Mouse (Mus musculus): ENCODE results near the gene Zer1.
"Not testable (repeated sequence)": the region's sequence is repeated elsewhere in the genome, so short reads cannot be mapped to it uniquely, and the experiment has no call there.

Zer1 gene

DNA sequence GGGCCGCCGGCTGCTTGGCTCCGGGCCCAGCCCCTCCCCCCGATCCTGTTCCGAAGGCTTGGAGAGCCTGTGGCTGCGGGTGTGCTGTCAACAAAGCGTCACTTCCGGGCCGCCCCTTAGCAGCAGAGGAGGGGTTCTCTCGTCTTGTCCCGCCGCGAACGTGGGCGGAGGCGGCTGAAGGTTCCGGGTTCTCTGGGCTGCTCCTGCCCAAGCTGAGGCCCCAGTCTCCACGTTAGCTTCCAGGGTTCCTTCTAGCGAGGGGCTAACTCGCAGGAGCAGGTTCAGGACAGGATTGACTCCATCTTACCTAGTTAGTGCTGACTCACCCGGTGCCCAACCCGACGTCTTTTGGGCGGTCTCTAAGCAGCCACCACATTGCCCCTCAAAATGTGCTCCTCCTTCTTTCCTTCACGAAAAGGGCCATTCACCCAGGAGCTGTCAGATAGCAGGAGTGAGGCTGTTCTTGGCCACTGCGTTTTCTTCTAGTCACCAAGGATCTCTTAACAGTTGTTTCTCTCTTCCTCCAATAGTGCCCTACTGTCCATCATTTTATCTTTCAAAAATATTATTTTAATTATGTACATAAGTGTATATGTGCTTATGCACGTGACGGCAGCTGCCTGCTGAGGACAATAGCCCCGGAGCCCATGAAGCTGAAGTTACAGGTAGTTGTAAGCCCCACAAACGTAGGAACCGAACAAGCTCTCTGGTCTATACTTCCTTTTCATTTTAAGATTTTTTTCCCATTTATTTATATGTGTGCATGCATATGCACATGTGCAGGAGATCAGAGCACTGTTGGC lies at the start of gene Zer1:
Zer1 (minus strand) TSS at position 114 of the 803 bp plus-strand sequence.
- in situ Hi-C loops (cut with MboI; ENCODE audit: low pct_unique_long_range_greater_than_20kb in 1 of 2, low sequenced_read_pairs in 2 of 2, unreplicated experiment in 1 of 2), result no loop called here

DNA sequence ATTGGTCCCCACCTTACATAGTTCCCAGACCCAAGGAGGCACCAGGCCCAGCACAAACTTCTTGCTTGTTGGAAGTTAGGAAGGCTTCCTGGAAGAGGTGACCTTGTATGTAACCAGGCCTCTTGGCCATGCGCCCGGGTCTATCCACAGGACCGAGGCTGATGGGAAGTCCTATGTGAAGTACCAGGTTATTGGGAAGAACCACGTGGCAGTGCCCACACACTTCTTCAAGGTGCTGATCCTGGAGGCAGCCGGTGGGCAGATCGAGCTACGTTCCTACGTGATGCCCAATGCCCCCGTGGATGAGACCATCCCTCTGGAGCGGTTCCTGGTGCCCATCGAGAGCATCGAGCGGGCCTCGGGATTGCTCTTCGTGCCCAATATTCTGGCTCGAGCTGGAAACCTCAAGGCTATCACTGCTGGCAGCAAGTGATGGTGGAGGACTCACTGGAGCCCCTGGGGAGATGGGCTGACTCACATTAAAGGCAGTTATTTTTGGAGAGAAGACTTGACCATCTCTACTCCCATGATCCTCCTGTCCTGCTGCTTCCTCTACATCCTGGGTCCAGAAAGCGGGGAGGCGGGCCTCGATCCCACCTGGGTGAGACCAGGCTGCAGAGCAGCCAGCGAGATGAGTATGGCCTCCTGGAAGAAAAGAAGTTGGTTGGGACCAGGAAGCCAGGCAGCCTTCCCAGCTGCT lies 49.3 kb upstream of the Zer1 start:
- in situ Hi-C loops (cut with MboI; ENCODE audit: low pct_unique_long_range_greater_than_20kb in 1 of 2, low sequenced_read_pairs in 2 of 2, unreplicated experiment in 1 of 2), result loop anchor here in 1 of 2 experiments (5.0 kb wide), 1 partner anchor 34 kb away; the partner anchor contains the start of gene Kyat1

DNA sequence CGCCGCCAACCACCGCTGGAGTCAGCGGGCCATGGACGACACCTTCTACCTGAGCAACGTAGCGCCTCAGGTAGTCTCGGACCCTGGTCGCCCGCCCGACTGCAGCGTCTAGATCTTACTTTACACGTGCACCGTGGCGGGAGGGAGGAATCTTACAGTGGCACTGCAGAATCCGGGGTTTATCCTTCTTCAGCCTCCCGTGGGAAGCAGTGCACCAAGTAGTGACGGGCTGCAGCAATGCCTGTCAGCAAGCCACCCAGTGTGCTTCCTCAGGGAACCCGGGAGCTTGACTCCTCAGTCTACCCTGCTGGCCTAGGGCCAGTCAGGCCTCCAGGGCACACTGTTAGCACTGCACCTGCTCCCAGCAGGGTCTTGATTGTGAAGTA lies 47.6 kb upstream of the Zer1 start:
- in situ Hi-C loops (cut with MboI; ENCODE audit: low pct_unique_long_range_greater_than_20kb in 1 of 2, low sequenced_read_pairs in 2 of 2, unreplicated experiment in 1 of 2), result loop anchor here in 1 of 2 experiments (5.0 kb wide), 1 partner anchor 35 kb away; the partner anchor contains the start of gene Kyat1

DNA sequence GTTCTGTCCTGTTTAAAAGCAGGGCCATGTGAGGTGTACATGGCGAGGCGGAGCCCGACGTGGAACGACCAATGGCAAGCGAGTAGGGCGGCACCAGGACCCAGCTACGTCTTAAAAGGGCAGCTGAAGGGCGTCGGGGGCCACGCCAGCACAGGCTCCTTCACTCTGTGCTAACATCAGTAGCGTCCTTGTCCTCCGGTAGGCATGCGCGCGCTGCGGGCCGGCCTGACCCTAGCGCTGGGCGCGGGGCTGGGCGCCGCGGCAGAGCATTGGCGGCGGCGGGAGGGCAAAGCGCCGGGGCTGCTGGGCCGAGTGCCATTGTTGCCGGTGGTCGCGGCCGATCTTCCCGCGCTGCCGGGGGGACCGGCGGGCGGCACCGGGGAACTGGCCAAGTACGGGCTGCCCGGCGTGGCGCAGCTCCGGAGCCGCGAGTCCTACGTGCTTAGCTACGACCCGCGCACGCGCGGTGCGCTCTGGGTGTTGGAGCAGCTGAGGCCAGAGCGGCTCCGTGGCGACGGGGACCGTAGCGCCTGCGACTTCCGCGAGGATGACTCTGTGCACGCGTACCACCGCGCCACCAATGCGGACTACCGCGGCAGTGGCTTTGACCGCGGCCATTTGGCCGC lies 47.1 kb upstream of the Zer1 start, which contains the start of gene Endog:
Endog (plus strand) TSS at position 123 of the 626 bp plus-strand sequence.
- in situ Hi-C loops (cut with MboI; ENCODE audit: low pct_unique_long_range_greater_than_20kb in 1 of 2, low sequenced_read_pairs in 2 of 2, unreplicated experiment in 1 of 2), result loop anchor here in 1 of 2 experiments (5.0 kb wide), 1 partner anchor 36 kb away; the partner anchor contains the start of gene Kyat1

DNA sequence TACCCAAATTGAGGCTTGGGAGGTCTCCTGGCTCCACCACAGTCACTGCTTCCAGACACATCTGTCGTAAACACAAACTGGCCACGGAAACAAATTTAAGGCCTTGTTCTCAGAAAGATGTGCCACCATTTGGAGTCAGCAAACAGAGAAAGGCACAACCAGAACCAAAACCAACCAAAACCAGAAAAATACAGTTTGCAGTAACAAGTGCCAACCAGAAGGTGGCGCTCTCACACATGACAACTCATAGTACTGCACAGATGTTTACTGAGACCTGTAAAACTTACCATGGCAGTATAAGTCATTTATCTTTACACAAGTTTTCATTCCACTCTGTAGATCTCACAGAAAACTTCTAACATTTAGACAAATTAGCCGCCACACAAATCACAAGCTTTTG lies 42.3 kb upstream of the Zer1 start:
- in situ Hi-C loops (cut with MboI; ENCODE audit: low pct_unique_long_range_greater_than_20kb in 1 of 2, low sequenced_read_pairs in 2 of 2, unreplicated experiment in 1 of 2), result no loop called here

DNA sequence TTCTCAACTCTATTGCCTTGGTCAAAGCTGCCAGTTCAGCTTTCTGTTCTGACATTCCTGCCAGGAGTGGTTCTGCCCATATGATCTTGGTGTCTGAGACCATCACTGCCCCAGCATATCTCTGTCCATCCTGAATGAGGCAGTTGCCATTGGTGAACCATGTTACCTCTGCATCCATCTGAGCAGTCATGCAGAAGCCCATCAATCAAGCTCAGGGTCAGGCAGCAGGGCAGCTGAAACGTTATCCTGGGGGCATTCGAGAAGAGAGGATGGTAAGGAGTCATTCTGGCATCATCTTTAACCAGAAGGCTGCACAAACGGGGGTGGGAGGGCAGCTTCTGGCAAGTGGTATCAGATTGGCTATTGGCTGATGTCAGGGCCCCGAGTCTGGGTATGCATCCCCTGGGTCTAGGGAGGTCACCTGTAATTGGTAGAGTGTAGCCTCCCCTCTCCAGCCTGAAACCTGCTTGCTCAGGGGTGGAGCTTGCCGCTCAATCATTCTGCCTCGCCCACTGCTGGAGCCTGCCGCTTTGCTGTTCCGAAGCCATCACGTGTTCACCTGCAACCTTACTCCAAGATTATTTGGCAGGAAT lies 40.1 kb upstream of the Zer1 start:
- in situ Hi-C loops (cut with MboI; ENCODE audit: low pct_unique_long_range_greater_than_20kb in 1 of 2, low sequenced_read_pairs in 2 of 2, unreplicated experiment in 1 of 2), result loop anchor here in 1 of 2 experiments (5.0 kb wide), 1 partner anchor 57 kb away; no protein-coding TSS in a partner anchor

DNA sequence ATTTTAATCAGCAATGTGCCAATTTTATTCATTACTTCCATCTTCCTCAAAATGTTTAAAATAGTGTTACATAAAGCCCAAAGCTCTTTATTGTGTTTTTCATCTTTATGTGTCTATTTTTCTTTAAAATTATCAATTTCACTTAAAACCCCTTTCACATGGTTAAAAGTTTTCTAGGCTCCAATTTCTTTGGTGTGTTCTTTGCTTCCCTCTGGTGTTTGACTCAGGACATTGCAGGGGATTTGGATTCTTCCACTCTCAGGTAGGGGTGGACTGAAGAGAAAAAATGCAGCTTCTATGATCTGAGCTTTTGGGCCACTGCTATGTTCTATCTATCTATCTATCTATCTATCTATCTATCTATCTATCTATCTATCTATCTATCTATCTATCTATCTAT lies 37.4 kb upstream of the Zer1 start:
- in situ Hi-C loops (cut with MboI; ENCODE audit: low pct_unique_long_range_greater_than_20kb in 1 of 2, low sequenced_read_pairs in 2 of 2, unreplicated experiment in 1 of 2), result loop anchor here in 1 of 2 experiments (5.0 kb wide), 1 partner anchor 55 kb away; no protein-coding TSS in a partner anchor

DNA sequence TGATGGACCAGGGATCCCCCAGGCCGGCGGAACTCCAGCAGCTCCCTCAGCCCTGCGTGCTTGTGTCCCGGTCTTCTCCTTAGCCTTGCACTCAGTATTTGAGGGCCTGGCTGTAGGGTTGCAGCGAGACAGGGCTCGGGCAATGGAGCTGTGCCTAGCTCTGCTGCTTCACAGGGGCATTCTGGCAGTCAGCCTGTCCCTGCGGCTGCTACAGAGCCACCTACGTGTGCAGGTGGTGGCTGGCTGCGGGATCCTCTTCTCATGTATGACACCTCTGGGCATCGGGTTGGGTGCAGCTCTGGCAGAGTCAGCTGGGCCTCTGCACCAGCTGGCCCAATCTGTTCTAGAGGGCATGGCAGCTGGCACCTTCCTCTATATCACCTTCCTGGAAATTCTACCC lies 35.5 kb upstream of the Zer1 start:
- in situ Hi-C loops (cut with MboI; ENCODE audit: low pct_unique_long_range_greater_than_20kb in 1 of 2, low sequenced_read_pairs in 2 of 2, unreplicated experiment in 1 of 2), result loop anchor here (5.0 kb wide), 1 partner anchor 53 kb away; no protein-coding TSS in a partner anchor

DNA sequence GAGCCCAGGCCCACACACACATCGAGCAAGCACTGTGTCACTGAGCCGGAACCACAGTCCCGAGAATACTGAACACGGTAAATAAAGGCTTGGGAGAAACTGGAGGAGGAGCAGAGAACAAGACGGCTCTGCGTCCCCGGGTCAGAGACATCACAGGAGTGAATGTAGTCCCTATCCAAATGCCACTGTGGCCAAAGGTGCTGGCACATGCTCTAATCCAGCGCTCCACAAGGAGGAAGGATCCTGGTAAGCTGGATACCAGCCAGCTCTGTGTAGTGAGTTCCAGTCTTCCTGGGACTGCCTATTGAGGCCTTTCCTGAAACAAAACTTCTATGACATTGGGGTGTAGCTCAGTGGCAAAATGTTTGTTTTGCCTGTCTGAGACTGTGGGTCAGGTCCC lies 28.2 kb upstream of the Zer1 start:
- in situ Hi-C loops (cut with MboI; ENCODE audit: low pct_unique_long_range_greater_than_20kb in 1 of 2, low sequenced_read_pairs in 2 of 2, unreplicated experiment in 1 of 2), result no loop called here

DNA sequence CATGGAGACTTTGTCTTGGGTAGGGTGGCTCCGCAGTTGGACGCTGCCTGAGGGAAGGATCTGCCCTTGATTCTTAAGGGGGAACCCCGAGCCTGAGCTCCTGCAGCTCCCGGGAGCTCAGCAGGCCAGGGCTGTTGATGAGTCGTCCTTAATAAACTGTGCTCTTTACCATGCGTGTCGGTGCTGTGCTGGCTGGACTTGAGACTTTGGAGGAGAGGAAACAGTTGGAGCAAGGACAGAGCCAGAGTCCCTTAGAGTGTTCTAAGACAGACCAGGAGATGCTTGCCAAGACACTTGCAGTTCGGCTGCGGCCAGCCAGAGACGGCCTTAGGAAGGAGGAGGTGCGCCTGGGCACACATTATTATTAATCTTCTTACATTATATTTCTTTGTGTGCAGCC lies 27.5 kb upstream of the Zer1 start:
- in situ Hi-C loops (cut with MboI; ENCODE audit: low pct_unique_long_range_greater_than_20kb in 1 of 2, low sequenced_read_pairs in 2 of 2, unreplicated experiment in 1 of 2), result no loop called here

DNA sequence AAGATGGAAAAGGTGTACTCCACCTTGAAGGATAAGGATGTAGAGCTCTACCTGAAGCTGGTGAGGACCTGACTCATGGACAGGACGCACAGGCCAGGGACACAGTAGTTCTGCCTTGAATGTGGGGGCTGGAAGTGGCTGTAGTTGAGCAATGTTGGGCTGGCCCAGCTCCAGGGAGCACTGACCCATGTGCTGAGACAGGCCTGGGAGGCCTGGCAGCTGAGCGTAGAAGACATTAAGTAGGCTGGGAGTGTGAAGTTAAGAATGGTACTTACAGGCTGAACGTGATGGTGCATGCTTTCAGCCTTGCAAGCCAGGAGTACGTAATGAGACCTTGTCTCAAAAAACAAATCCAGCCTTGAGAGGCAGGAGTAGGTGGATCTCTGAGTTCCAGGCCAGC lies 23.1 kb upstream of the Zer1 start:
- in situ Hi-C loops (cut with MboI; ENCODE audit: low pct_unique_long_range_greater_than_20kb in 1 of 2, low sequenced_read_pairs in 2 of 2, unreplicated experiment in 1 of 2), result no loop called here

DNA sequence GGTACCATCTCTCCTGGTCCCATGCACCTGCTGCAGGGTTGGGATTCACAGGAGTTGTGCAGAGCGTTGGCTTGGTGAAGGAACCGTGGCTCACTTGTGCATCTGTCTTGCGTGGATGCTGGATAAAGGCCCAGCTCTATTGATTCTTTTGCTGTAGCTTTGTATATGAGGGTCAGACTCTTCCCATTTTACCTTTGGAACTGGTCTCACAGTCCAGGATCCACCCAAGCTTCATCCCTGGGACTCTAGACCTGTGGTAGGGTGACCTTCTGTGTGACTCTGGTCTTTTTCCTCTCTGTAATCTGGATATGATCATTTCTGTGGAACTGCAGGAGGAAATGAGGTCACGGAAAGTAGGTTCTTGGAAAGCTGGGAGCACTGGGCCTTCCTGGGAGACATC lies 20.1 kb upstream of the Zer1 start:
- in situ Hi-C loops (cut with MboI; ENCODE audit: low pct_unique_long_range_greater_than_20kb in 1 of 2, low sequenced_read_pairs in 2 of 2, unreplicated experiment in 1 of 2), result no loop called here

DNA sequence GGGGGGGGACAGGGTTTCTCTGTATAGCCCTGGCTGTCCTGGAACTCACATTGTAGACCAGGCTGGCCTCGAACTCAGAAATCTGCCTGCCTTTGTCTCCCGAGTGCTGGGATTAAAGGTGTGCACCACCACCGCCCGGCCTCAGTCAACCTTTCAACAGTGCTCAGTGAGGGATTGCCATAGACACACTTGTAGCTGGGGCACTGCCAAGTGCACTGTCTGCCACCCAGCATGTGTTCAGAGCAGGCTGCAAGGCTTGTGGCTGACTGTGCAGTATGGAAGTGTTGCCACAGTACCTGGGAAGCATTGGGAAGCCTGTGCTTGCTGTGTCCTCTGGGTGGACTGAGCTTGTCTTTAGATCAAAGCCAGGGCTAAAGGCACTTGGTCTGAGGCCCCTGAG lies 15.6 kb upstream of the Zer1 start:
- in situ Hi-C loops (cut with MboI; ENCODE audit: low pct_unique_long_range_greater_than_20kb in 1 of 2, low sequenced_read_pairs in 2 of 2, unreplicated experiment in 1 of 2), result not testable (repeated sequence)

DNA sequence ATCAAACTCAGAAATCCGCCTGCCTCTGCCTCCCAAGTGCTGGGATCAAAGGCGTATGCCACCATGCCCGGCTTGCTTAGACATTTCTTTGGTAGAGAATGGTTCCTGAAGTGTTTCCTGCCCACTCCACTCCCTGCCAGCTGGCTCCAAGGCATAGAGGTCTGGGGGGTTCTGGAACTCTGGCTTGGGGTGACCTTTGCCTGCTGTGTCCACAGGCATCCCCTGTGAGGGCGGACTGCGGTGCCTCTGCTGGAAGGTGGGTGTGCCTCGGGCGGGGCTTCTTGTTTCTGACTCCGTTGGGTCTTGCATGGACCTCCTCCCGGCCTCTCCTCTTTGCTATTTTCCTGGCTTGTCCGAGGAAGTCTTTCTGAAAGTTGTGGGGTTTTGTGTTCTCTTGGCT lies 12.1 kb upstream of the Zer1 start:
- in situ Hi-C loops (cut with MboI; ENCODE audit: low pct_unique_long_range_greater_than_20kb in 1 of 2, low sequenced_read_pairs in 2 of 2, unreplicated experiment in 1 of 2), result no loop called here

DNA sequence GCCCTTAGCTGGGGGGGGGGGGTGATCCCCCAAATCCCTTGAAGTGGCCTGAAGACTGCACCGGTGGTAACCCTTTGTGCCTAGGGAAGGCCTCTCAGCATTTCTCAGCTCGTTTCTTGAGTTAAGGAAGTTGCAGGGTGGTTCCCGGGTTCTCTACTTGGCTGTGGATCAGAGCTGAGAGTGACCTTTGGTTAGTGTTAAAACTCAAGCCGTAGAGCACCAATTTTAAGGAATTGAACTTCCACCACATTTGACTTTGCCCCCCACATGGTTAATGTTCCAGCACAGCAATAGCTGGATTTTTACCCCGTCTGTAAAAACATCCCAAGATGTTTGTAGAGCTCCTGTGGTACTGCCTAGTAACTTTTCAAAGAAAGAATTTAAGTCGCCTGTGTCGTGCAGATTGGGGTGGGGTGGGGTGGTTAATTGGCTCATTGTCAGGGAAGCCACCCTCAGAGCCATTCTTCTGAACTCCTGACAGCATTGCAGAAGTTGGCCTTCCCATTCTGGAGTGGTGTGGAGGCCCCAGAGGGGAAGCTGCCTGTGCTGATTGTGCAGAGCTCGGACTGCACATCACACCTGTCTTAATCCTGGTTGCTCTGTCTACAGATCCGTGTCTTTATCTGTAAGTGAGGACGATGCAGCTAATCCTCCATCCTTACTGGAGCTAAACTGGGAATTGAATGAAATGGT lies 10.7 kb upstream of the Zer1 start:
- in situ Hi-C loops (cut with MboI; ENCODE audit: low pct_unique_long_range_greater_than_20kb in 1 of 2, low sequenced_read_pairs in 2 of 2, unreplicated experiment in 1 of 2), result no loop called here

DNA sequence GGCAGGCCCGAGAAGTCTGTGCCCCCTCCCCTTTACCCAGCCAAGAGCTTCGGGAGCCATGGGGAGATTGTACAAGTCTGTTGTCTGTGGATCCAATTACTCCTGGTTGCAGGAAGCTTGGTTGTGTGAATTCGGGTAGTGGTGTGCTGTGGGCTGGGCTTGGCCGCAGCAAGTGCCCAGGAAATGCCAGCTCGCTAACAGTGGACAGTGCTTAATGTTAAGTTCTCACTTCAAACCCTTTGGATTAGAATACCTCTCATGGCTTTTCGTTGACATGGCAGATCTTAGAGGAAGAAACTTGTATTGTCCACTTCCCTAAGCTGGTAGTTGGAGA lies 10.0 kb upstream of the Zer1 start:
- in situ Hi-C loops (cut with MboI; ENCODE audit: low pct_unique_long_range_greater_than_20kb in 1 of 2, low sequenced_read_pairs in 2 of 2, unreplicated experiment in 1 of 2), result no loop called here

DNA sequence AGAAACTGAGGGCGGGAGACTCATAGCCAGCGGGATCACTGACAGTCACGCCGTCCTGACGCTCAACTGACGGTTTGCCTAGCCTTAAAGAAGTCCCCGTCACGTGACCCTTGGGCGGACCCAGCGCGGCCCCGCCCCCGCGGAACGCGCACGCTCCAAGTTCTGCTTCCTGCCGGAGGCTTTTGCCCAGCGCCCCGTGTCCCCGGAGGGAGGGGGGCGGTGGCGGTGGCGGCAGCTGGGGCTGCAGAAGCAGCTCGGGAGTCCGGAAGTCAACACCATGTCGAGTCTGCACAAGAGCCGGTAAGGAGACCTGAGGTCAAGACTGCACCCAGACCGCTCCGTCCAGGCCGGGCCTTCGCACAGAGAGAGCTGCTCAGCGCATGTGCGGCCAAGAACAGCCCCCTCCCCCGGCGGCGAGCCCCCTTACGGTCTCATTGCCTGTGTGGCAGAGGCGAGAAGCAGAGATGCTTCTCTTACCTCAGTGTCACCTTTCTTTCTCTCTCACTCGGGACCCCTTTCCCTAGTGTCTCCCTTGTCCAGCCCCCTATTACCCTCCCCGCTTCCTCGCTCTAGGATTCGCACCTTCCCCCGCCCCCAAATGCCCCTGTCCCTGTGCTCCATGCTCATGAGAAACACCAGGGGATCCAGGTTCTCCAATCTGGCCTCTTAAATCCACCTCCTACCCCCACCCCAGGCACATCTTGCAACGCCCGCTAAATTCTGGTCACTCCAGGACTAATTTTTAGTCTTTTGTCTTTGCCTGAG lies 9.4 kb upstream of the Zer1 start, which contains the start of gene Tbc1d13:
Tbc1d13 (plus strand) TSS at position 134 of the 765 bp plus-strand sequence.
- in situ Hi-C loops (cut with MboI; ENCODE audit: low pct_unique_long_range_greater_than_20kb in 1 of 2, low sequenced_read_pairs in 2 of 2, unreplicated experiment in 1 of 2), result no loop called here

All from mouse embryonic stem cell (cell line).